Mouse (Mus musculus): ENCODE data around the gene Gnas.

DNA sequence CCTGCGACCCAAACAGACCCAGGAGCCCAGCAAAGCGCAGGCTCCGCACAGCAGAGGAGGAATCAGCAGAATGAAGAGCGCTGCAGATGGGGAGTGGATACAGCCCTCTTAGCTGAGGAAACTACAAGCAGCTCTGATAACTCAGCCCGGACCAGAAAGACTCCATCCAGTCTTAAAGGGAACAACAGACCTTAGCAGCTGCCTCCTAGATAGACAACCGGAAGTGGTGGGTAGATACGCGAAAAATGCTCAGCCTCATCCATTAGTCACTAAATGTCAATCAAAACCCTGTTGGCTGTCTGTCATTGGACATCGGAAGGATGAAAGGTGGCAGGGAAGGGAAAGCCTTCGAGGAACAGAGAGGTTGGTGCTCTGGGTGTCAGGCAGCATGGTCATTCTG lies 82.5 kb downstream of the Gnas start:
- TF ChIP-seq CTCF (IDR thresholded peaks at IDR 0.05) = no peak
- no peak for TF ChIP-seq EP300 (IDR thresholded peaks at IDR 0.05)
